Mouse (Mus musculus) spleen, adult 2 months (tissue): Measurements from ENCODE around the gene Olfr384.

Experiments
- CTCF ChIP-seq: fragments of 200-500 bp; IDR thresholded peaks from 2 replicates; pipeline ENCODE4 v1.5.1; 2011; ENCODE audit warnings: mild to moderate bottlenecking, inconsistent platforms; ENCODE audit not compliant: insufficient read depth, insufficient read length, insufficient replicate concordance; ENCODE audit errors: extremely low read depth
- POLR2A ChIP-seq: fragments of 200-500 bp; IDR thresholded peaks from 2 replicates; pipeline ENCODE4 v1.6.1; 2011; ENCODE audit warnings: low read depth, low read length, inconsistent platforms

DNA sequence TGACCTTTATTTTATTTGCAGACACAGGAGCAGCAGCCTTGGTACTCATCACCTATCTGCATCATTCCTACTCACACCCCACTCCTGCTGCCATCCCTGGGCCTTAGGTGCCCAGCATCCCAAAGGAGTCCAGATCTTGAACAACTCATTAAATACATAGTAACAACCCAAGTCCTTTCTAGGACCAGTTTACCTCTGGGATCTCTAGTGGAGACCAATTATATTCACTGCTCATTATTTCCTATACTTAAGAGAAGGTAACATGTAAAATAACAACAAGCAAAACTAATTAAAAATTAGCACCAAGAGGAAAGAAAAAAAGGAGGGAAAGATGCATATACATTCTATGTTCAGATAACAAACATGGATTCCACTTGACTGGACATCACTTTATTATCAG lies 5.5 kb upstream of the Olfr384 start, which contains the start of gene Olfr385:
- TF ChIP-seq POLR2A (no peak), CTCF (no peak)
